Mouse (Mus musculus): ENCODE results near the gene Mast3. TPM values are rescaled to one million over a fixed set of nuclear protein-coding genes. Genes with fewer than 3 reads are reported as not detected.

Mast3 gene
- 1 to 10 TPM; 2.4 to 3.4 TPM for total RNA-seq (2021)
- long read RNA-seq, experiment 1, partial matches to known transcripts, result 0 of 5 reads
- long read RNA-seq, experiment 1, other reads (novel, unspliced or antisense), result 5 of 5 reads
- long read RNA-seq, experiment 2, partial matches to known transcripts, result 0 of 2 reads
- long read RNA-seq, experiment 2, other reads (novel, unspliced or antisense), result 2 of 2 reads

GRCm38 (mm10) chr8:70804481-70805206 lies at the start of gene Mast3:
Mast3 (minus strand) TSS chr8:70805054.
- peak; percentile 89 for DNase-seq

GRCm38 (mm10) chr8:70853863-70854262 lies 49.0 kb upstream of the Mast3 start:
- DNase-seq, result no peak

DNA sequence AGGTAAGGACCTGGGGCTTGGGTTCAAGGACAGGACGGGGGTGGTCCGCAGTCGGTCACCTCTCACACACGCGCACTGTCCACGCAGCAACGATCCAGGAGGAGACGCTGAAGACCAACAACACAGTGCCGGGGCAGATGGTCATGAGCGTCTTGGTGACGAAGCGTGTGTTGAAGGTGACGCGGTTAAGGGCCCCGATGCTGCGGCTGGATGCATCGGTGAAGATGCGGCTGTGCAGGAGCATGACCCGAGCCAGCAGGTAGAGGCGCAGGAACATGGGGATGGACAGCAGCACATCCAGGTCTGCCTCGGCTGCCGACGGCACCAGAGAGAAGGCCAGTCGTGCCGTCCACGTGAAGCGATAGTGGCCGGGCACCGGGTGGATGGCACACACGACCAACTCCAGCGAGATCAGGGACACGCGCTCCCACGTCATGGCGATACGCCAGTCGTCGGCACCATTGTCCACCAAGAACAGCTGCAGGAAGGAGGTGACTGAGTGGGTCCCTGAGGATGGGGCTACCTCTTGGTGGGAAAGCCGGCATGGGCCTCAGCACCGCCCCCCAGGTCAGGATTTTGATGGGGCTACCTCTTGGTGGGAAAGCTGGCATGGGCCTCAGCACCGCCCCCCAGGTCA lies 47.9 kb upstream of the Mast3 start:
- DNase-seq, result no peak

GRCm38 (mm10) chr8:70851837-70852236 lies 47.0 kb upstream of the Mast3 start:
- no peak for DNase-seq

DNA sequence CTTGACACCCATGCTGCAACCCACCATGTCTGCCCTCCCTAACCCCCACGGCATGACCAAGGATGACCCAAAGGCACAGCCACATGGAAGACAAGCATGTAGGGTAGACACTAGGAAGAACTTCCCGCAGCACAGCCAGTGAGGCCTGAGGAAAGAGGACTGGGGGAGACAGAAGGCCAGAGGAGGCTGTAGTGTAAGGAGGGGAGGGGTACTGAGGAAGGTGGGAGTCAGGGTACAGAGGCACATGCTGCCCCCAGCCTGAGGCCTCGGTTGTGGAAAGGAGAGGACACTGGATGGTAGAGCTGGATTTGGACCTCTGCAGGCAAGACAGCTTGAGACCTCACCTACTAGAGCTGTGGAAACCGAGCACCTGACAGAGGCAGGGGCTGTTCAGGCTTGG lies 46.1 kb upstream of the Mast3 start:
- DNase-seq, result no peak

GRCm38 (mm10) chr8:70850132-70850845 lies 45.4 kb upstream of the Mast3 start:
- DNase-seq, result no peak

GRCm38 (mm10) chr8:70849333-70849990 lies 44.6 kb upstream of the Mast3 start:
- DNase-seq, result peak; percentile 75

DNA sequence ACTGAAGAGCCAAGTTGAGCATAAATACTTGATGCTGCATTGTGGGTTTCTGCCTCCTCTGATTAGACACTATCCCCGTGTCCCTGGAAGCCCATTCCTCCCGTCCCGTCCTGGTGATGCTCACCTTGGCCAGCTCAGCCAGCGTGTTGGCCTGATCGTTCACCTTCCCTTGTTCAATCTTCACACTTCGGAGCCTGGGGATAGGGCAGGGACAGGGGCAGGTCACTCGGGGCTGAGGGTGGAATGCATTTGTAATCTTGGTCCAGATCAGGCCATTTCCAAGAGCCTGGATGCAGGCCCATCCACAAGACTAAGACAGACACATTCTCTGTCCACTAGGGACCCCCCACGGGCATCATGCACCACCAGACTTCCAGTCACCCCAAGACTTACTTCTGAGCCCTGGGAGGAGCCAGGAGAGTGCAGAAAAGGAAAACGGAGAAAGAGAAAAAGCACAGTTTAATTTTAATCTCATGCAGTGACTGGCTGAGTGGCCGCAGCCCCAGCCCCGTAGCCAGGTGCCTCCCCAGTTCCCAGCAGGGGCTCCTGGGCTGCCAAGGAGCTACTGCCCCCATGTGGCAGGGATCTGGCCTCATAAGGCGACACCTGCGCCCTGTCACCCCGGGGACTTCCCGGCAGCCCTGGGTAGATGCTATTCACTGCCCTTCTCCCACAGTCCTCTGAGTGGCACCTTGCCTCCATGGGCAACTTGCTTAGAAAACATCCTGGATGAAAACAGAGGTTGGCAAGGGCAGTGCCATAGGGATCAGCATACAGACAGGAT lies 41.7 kb upstream of the Mast3 start:
- DNase-seq, result no peak

GRCm38 (mm10) chr8:70845108-70845507 lies 40.3 kb upstream of the Mast3 start:
- DNase-seq, result no peak

- peak; percentile 79 for DNase-seq
These were observed 39.7 kb upstream of the Mast3 start for GRCm38 (mm10) chr8:70844523-70844922.

DNA sequence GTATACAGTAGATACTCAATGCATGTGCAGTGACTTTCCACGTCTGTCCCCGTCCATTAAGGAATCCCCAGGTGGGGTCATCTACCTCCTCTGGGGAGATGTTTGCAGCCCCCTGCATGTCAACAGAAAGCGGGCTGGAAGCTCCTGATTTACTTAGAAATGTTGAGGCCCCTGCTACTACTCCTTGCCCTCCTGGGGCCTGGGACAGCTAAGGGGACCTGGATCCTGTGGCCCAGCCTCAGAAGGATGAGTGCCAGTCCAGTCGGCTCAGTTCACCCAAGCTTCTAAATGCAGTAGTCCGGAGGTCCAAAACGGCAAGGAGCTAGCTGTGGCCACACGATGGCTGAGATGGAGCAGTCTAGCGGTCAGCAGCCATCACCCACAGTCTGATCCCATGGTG lies 39.1 kb upstream of the Mast3 start:
- no peak for DNase-seq

GRCm38 (mm10) chr8:70843214-70843773 lies 38.4 kb upstream of the Mast3 start:
- no peak for DNase-seq

- no peak for DNase-seq
These were observed 37.6 kb upstream of the Mast3 start for GRCm38 (mm10) chr8:70842484-70842883.

GRCm38 (mm10) chr8:70841147-70842072 lies 36.6 kb upstream of the Mast3 start:
- DNase-seq, result peak; percentile 83

GRCm38 (mm10) chr8:70840590-70840989 lies 35.7 kb upstream of the Mast3 start:
- no peak for DNase-seq

GRCm38 (mm10) chr8:70839408-70840351 lies 34.8 kb upstream of the Mast3 start, which contains the start of gene Arrdc2:
Arrdc2 (minus strand) TSS chr8:70839720.
- peak; percentile 100 for DNase-seq

DNA sequence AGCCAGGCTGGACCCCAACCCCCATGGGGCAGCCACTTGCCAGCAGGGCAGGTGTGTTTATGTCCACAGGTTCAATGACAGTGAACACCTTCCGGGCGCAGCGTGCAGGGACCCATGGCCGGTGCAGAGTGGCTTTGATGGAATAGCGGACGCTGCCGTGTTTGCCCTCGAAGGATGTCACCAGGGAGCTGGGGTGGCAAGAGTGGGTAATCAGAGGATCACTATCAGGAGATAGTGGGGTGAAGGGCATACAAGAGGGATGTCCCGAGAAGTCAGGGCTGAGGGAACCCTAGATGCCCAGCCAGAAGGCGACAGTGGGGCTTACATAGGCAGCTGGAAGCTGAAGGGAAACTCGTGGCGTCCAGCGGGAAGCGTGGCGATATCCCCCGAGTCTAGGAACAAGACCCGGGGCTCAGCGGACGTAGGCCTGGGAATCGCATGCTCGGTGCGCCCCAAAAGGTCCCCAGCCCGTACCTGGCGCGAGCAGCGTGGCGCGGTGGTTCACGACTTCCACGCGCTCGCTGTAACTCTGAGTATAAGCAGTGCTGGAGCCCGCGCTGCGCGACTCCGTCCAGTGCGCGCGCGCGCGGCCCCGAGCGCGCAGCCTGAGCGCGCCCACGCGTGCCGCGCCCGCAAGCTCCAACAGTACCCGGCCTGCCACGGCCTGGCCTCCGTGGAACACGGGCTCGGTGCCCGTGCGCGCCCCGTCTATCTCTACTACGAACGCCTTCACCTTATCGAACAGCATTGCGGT lies 34.0 kb upstream of the Mast3 start:
- DNase-seq, result peak; percentile 57

DNA sequence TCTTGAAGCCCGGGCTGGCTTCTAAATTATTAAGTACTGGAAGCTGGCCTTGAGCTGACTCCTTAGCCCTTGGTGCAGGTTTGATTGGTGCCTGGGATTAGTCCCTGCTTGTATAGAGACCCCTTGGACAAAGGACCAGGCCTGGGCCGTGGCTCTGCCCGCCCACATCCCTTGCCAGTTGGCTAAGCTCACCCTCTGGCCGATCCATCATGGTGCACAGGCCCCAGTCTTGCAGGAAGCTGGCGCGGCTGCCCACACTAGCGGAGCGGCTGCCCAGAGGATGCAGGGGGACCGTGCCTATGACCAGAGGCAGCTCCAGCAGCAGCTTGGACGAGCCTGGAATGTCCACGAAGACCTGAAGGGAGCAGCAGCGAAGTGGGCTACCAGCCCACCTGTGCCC lies 31.8 kb upstream of the Mast3 start:
- DNase-seq, result peak; percentile 52

Data from gastrocnemius, postnatal 25 days (tissue).